Mouse (Mus musculus) testis, adult 2 months (tissue): ENCODE results near the gene Ak1.

Experiments
- CTCF ChIP-seq: fragments of 200-500 bp; IDR thresholded peaks from 2 replicates; pipeline ENCODE4 v1.5.1; 2012; ENCODE audit warnings: low read depth, mild to moderate bottlenecking, inconsistent platforms, low read length, moderate library complexity; ENCODE audit not compliant: control insufficient read depth, insufficient read depth, insufficient replicate concordance
- POLR2A ChIP-seq: fragments of 200-500 bp; IDR thresholded peaks from 2 replicates; pipeline ENCODE4 v1.6.1; 2012; ENCODE audit warnings: low read depth, mild to moderate bottlenecking, inconsistent platforms, low read length, moderate library complexity; ENCODE audit not compliant: control insufficient read depth

- TF ChIP-seq CTCF (no peak), POLR2A (no peak)
Measured at GRCm38 (mm10) chr2:32597248-32597647, 24.3 kb upstream of the Ak1 start.
